Mouse (Mus musculus) megakaryocyte, embryonic 14.5 days (primary cell): Measurements from ENCODE around the gene Zfp385b.

Experiments
- FLI1 ChIP-seq: IDR thresholded peaks from 2 replicates; pipeline ENCODE4 v1.6.1; 2012; ENCODE audit warnings: low read length, inconsistent platforms, mixed read lengths
- GATA1 ChIP-seq: IDR thresholded peaks from 3 replicates; pipeline ENCODE4 v1.6.1; 2012; ENCODE audit warnings: mixed read lengths, low read length, inconsistent platforms, borderline replicate concordance

GRCm38 (mm10) chr2:77487151-77487550 is 332.3 kb downstream of the Zfp385b start:
- TF ChIP-seq GATA1 (no peak), FLI1 (no peak)
